Mouse (Mus musculus) right cerebral cortex, postnatal 4 days (tissue): ENCODE measurements around the gene Mrgpra1.
"Not testable (repeated sequence)": the region's sequence is repeated elsewhere in the genome, so short reads cannot be mapped to it uniquely, and the experiment has no call there.

Experiments used
- DNase-seq: peaks from one replicate; pipeline ENCODE4 v3.0.0-alpha.2; 2022

Mrgpra1 gene

DNA sequence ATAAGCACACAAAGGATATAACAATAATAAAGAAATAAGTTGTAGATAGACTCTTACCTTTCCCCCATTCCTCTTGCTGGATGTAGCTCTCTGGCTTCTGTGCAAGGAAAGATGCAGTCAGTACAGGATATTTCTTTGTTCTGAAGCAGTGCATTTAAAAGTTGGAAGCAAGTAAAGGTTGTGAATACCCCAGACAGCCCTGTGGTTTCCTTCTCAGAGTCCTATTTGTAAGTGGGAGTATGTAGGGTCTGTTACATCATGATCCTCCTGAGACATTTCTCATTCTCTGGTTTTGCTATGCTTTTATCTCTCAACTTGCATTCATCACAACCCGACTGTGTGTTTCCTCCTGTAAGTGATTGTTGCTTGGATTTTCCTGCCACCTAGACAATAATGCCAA lies at the start of gene Mrgpra1:
Gene Mrgpra1, minus strand, starts transcription at position 101 of the 400 bp plus-strand sequence.
- DNase-seq = no peak

DNA sequence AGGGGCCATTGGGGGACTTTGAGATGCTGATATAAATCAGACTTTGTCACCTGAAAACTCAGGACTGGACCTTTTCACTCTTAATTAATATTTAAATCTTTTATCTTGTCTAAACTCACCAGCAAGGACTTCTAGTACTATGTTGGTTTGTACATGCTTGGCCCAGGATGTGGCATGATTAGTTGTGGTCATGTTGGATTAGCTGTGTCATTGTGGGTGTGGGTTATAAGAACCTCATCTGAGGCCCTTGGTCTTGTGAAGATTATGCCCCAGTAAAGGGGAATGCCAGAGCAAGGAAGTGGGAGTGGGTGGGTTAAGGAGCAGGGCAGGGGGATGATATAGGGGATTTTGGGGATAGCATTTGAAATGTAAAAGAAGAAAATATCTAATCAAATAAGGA lies 47.1 kb upstream of the Mrgpra1 start:
- no peak for DNase-seq

DNA sequence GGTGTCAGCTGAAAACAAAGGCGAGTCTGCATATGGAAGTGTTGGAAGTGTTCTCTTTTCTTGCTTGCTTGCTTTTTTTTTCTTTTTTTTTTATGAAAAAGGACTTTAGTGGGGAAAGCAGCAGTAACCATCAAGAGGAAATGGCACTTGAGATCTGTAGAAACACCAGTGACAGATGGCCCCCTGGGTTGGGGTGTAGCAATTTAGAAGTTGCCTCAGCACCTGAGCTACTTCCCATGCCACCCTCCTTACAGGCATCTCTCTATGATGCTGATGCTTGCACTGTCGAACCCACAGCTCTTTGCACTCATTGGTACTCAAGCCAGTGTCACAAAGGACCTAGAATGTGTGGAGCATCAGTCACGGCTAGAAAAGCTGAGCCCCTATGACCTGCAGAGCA lies 5.6 kb downstream of the Mrgpra1 start:
- DNase-seq = no peak

DNA sequence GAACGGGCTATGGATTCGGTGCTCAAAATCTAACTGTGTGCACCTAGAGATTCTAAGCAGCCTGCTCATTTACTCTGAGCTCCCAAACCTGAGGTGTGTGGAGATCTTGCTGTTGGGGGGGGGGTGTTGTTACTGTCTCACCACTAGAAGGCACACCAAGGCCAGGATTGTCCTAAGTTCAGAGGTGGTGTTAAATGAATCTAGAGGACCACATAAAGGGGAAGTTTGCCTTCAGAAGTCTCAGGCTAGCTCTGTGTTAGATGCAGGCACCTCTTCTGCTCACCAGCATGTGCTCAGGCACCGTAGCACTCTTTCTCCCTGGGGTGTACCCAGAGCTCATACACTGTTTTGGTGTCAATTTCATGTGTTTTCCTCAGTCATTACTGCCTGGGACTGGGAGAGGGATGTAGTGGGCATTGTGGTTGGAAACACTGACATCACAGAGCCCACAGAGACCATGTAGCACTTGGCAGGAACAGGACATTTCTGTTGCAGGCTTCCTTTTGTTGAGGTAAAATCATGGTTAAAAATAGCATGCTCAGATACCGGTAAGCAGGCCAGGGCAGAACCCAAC lies 8.0 kb downstream of the Mrgpra1 start:
- DNase-seq = no peak

DNA sequence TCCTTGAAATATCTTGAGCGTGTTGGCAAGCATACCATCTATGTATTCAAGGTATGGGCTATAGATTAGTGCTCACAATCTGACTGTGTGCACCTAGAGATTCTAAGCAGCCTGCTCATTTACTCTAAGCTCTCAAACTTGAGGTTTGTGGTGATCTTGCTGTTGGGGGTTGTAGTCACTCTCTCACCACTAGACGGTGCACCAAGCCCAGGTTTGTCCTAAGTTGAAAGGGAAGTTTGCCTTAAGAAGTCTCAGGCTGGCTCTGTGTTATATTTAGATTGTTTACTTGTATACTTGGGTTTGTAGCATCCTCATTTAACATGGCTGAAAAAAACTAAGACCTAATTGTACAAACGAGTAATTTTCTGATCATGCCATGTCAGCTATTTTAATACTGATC lies 12.2 kb downstream of the Mrgpra1 start:
- DNase-seq = not testable (repeated sequence)

DNA sequence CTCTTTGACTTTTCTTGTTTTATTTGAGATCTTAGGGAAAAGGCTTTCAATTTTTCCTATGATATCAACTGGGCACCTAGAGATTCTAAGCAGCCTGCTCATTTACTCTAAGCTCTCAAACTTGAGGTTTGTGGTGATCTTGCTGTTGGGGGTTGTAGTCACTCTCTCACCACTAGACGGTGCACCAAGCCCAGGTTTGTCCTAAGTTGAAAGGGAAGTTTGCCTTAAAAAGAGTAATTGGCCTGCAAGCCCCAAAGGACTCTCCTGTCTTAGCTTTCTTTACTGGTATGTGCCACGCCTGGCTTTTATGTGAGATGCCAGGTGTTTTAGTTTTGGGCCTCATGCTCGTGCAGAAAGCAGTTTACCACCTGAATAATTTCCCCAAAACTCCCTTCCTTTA lies 12.7 kb downstream of the Mrgpra1 start:
- not testable (repeated sequence) for DNase-seq

DNA sequence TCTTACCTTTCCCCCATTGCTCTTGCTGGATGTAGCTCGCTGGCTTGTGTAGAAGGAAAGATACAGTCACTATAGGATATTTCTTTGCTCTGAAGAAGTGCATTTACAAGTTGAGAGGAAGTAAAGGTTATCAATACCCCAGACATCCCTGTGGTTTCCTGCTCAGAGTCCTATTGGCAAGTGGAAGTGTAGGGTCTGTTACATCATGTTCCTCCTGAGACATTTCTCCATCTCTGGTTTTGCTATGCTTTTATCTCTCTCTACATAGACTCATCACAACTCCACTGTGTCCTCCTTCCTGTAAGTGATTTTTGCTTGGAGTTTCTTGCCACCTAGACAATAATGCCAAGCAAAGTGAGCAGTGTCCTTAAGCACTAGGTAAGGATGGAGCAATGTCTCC lies 35.7 kb downstream of the Mrgpra1 start:
- no peak for DNase-seq

DNA sequence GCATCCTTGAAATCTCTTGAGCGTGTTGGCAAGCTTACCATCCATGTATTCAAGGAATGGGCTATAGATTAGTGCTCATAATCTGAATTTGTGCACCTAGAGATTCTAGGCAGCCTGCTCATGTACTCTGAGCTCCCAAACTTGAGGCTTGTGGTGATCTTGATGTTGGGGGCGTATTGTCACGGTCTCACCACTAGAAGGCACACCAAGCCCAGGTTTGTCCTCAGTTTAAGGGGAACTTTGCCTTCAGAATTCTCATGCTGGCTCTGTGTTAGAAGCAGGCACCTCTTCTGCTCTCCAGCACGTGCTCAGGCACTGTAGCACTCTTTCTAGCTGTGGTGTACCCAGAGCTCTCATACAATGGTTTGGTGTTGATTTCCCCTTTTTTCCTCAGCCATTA lies 41.8 kb downstream of the Mrgpra1 start:
- DNase-seq = no peak

DNA sequence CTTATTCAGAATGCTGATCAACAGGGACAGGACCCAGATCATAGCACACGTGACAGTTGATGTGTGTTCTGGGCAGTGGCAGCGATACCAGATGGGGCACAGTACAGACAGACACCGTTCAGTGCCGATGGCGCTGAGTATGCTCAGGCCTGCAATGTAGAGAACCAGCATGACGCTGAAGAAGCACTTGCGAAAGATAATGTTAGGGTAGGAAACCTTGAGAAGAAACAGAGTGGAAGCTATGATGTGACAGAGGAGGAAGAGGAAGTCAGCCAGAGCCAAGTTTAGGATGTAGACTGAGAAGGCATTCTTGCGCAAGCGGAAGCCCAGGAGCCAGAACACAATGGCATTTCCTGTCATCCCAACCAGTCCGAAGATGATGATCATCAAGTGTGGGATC lies 44.2 kb downstream of the Mrgpra1 start:
- no peak for DNase-seq

DNA sequence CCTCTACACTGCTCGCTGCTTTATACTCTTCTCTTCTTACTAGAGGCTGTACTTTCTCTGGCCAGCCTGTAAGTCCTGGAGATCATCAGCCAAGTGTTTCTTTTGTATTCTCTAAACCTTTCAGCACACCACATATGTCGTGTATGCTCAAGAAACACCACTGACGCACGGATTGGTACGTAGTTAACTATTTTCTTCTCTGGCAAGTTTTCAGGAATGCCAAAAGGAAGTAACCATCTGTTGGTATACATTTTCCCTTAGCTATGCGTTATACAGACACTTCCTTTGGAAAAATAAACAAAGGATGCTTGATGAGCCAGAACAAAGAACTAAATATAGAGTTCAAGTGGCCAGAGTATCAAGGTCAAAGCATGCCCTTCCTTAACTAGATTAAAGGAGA lies 49.4 kb downstream of the Mrgpra1 start:
- not testable (repeated sequence) for DNase-seq

DNA sequence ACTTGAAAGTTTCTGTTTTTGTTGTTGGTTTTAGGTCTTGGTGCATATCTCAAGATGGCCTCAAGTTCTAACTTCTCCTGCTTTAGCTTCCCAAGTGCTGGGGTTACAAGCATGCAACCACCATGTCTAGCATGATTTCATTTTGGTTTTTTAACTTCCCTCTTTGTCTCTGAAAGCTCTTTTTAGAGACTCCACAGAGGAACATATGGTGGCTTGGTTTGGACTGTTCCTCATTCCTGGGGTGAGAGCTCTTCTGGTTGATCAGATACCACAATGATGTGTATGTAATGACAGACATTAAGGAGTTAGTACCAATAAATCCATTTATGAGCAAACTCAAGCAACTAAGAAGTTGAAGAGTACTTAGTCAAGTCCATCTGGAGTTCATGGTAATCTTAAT lies 54.4 kb downstream of the Mrgpra1 start:
- DNase-seq = not testable (repeated sequence)
